Mouse (Mus musculus) left cerebral cortex, postnatal 25 days (tissue): Measurements from ENCODE around the gene 2810006K23Rik. TPM values are rescaled to one million over a fixed set of nuclear protein-coding genes. Genes with fewer than 3 reads are reported as not detected.
A peak's percentile ranks its signal among the peaks of the same experiment; 100 is the strongest.

Source experiments
- DNase-seq, 2 experiments: peaks; one replicate each; pipeline ENCODE4 v3.0.0; 2022; ENCODE audit warnings: low spot score in 2 of 2, mixed read lengths in 1 of 2
- intact Hi-C: fragments of 180-260 bp; cut with DNase I; formaldehyde crosslinking; loops from one replicate; pipeline ENCODE4 v1.15.1; 2025
- total RNA-seq, 2 experiments: library from RNA; stranded (reverse); gene quantifications; 2 replicates each; pipeline ENCODE4 v1.2.3; 2021

The 2810006K23Rik gene
- total RNA-seq, 2 experiments from 2014 or later: 16.4 to 17.5 TPM

DNA sequence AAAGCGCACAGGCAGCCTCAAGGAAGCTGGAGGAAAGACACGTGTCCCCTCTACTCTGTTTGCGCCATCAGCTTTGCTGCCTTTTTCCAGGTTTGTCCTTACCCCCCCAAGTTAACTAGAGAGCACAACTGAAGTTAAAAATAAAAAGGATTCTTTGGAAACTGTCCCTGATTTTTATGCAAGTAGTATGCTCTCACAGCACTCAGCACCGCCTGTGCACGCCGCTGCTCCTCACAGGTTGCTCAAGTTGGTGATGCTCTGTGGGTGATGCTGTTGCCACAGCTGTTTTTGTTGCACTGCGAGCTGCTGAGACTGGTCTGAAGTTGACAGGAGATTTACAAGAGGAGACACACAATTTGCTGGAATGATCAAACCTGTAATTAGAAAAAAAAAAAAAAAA is 46.4 kb downstream of the 2810006K23Rik start:
- intact Hi-C loops: no loop called here
- peak in 1 of 2 experiments; percentile 38 for DNase-seq

GRCm38 (mm10) chr5:124376401-124376800 is 48.5 kb downstream of the 2810006K23Rik start:
- no peak for DNase-seq
- intact Hi-C loops: no loop called here

- DNase-seq: no peak
- intact Hi-C loops: no loop called here
Observed at GRCm38 (mm10) chr5:124377149-124377548, 49.3 kb downstream of the 2810006K23Rik start.

DNA sequence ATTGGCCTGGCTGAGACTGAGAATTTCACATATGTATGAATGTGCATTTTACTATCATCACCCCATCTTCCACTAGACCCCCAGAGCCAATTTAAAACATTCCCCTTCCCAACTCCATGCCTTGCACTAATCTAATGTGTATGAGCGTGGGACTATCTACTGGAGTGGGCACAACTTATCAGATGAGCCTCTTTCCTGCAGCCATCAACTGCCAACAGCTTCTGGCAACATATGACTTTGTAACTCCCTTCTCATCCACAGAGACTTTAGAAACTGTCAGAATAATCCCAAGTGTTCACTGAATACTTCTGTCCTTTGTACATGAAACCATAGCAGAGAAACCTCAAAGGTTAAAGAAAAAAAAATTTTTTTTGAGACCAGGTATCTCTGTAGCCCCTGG is 52.2 kb downstream of the 2810006K23Rik start:
- intact Hi-C loops: no loop called here

DNA sequence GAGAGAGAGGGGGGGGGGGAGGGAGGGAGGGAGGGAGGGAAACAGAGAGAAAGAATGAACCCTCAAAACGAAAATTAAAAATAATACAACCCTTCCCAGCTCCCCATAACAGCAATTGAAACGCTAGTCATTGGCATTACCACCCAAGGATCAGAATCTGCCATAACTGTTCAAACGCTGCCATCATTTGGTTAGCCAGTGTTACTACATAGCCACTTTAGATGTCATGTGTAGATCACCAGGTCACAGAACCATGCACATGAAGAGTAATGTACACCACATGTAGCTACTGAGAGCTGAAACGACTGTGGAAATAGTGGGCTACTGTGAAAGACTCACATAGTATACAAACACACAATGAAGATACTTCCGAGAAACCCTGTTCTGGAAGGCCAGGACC is 60.0 kb downstream of the 2810006K23Rik start:
- no peak for DNase-seq
- intact Hi-C loops: no loop called here

More for the DNA sequence above, 52.2 kb downstream of the 2810006K23Rik start:
- no peak for DNase-seq

Other genes with a start within 250 kb of the 2810006K23Rik start
- 10 to 100 TPM; 54.8 to 62.4 TPM for gene Abcb9, start 232.3 kb upstream of the 2810006K23Rik start, total RNA-seq
- 10 to 100 TPM; 36.6 to 38.6 TPM for gene Ogfod2, start 215.8 kb upstream of the 2810006K23Rik start, total RNA-seq
- 10 to 100 TPM; 45.9 to 57.4 TPM for gene Arl6ip4, start 212.0 kb upstream of the 2810006K23Rik start, total RNA-seq
- 100 to 1,000 TPM; 275 to 292 TPM for gene Pitpnm2, start 78.3 kb upstream of the 2810006K23Rik start, total RNA-seq
- gene Mphosph9, start 117 bp upstream of the 2810006K23Rik start, total RNA-seq: 10 to 100 TPM; 17.5 to 23.1 TPM
- 100 to 1,000 TPM; 154 to 177 TPM for gene Cdk2ap1, start 35.0 kb downstream of the 2810006K23Rik start, total RNA-seq
- gene Sbno1, start 97.9 kb downstream of the 2810006K23Rik start, total RNA-seq: 100 to 1,000 TPM; 162 to 174 TPM
- 10 to 100 TPM; 57.6 to 66.0 TPM for gene Kmt5a, start 111.8 kb downstream of the 2810006K23Rik start, total RNA-seq
- 10 to 100 TPM; 18.6 to 19.7 TPM for gene Rilpl2, start 150.3 kb downstream of the 2810006K23Rik start, total RNA-seq
- gene Snrnp35, start 155.0 kb downstream of the 2810006K23Rik start, total RNA-seq: 10 to 100 TPM; 21.0 to 27.2 TPM
- 10 to 100 TPM; 75.2 to 95.7 TPM for gene Rilpl1, start 203.3 kb downstream of the 2810006K23Rik start, total RNA-seq
- gene Tmed2, start 212.6 kb downstream of the 2810006K23Rik start, total RNA-seq: 100 to 1,000 TPM in 1 of 2 experiments, 10 to 100 TPM in 1; 96.4 to 113 TPM
- 10 to 100 TPM; 22.0 to 27.9 TPM for gene Ddx55, start 224.8 kb downstream of the 2810006K23Rik start, total RNA-seq